Mouse (Mus musculus) granulocyte monocyte progenitor cell, adult 5-6 weeks (primary cell): ENCODE results near the gene Gm20441. TPM values are rescaled to one million over a fixed set of nuclear protein-coding genes. Genes with fewer than 3 reads are reported as not detected.
"Not testable (repeated sequence)": the region's sequence is repeated elsewhere in the genome, so short reads cannot be mapped to it uniquely, and the experiment has no call there.

ENCODE experiments used
- ATAC-seq: replicated peaks from 2 replicates; pipeline ENCODE4 v1.8.0; 2016; ENCODE audit warnings: mild to moderate bottlenecking, moderate TSS enrichment, inconsistent platforms; ENCODE audit not compliant: poor library complexity, severe bottlenecking
- total RNA-seq, 2 experiments: library from RNA; stranded (forward) in 1 of 2; stranded (reverse) in 1 of 2; fragments of 200-712, 200-1000 nt in 1 of 2; fragments of >200 nt in 1 of 2; fragmentation: Nextera tagmentation in 1 of 2; gene quantifications; 2 replicates each; pipeline ENCODE4 v1.2.3; 2014 to 2017

Gm20441 gene
- total RNA-seq, 2 experiments from 2014 or later: not detected

DNA sequence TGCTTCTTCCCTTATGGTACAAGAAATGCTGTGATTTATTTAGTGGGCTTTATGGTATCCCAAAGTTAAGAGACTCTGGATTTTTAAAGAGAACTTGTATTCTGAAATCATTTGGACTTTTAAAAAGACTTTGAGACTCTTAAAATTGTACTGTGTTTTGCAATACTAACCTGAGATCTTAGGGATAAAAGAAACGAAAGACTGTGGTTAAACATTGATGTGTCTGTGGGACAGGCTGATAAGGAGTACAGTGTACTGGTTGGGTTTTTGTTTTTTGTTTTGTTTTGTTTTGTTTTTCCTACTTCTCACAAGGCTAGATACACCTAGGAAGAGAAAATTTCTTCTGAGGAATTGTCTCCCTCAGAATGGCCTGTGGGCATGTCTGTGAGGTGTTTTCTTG is 4.7 kb upstream of the Gm20441 start:
- no peak for ATAC-seq

DNA sequence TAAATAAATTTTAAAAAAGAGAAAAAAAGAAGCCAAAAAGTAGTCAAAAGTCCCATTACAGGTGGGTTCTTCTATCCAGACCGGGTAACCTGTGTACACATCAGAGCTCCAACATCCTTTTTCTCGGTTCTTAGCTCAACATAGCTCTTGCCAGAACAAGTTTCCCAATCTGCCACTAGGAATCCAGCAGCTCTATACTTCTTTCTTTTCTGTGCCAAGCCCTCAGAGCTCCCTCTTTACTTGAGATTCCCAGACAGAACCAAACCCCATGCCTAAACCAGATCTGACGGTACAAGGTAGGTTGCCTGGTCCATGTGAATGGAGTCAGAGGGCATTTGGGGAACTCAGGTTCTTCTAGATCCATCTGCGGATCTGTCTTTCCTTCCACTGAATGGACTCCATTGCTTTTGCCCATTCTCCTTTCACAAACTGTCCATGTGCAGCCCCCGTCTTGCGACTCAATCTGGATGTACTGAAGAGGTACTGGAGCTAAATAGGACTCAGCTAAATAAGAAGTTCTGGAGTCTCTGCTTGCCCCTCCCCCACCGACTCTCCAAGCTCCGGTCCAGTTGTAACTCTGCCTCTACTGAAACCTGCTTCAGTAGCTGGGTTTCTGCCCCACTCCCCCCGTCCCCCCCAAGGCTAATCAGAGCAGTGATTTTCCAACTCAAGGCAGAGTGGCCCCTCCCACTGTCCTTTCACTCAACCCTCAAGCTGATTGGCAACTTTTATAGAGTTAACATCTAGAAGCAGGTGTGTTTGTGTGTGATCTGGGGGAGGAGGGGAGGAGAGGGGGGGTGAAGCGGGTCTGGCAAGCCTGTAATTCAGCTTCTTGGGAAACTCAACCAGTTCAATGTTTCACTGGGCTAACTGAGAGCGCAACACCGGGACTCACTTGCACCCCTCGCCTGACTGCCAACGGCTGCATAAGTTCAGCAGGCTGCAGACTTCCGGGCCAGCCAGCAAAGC is 1.3 kb downstream of the Gm20441 start:
- ATAC-seq: no peak

DNA sequence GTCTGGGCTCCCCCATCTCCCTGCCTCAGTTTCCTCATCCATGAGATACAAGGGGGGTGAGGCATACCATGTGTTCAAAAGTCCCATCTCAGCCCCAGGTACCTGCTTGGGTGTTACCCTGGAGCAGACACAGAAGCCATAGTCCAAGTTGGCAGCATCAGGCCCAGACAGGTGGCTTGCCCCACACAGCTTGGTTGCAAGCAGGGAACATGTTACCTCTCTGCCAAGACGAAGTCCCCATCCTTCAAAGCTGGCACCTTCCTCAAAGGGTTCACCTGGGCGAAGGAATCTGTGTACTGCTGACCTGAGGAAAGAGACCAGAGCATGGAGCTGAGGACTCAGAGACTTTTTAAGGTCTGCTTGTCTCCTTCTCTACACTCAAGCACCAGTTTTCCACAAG is 2.9 kb downstream of the Gm20441 start:
- ATAC-seq: no peak

DNA sequence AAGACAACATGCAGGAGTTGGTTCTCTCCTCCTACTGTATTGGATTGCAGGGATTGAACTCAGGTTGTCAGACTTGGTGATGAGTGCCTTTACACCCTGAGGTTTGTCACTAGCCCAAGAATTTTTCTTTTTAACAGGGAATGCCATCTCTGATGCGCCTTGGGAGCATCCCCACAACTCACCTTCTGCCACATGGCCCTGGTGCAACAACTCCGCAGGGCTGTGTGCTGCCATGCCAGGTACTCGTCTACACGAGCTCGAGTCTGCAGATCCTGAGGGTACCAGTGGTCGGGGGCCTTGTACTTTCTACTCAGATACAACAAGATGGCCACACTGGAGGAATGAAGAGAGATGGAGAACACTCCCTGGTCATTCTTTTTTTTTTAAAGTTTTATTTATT is 4.2 kb downstream of the Gm20441 start:
- no peak for ATAC-seq

DNA sequence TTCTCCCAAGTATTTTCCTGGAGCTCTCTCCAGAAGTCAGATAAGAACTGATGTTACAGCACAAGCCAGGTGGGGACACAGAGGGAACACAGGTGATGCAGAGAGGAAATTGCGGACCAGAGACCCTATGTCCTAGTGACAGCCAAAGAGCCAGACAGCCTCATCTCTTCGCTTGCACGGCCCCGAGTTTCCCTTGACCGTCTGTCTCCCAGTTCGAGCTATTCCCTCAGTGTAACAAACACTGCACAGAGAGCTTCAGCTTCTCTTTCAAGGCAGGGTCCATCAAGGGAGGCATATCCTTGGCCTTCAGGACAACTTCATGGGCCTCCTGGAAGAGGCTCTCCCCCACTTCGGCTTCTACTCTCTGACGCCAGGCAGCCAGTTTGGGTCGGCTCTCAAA is 6.2 kb downstream of the Gm20441 start:
- no peak for ATAC-seq

DNA sequence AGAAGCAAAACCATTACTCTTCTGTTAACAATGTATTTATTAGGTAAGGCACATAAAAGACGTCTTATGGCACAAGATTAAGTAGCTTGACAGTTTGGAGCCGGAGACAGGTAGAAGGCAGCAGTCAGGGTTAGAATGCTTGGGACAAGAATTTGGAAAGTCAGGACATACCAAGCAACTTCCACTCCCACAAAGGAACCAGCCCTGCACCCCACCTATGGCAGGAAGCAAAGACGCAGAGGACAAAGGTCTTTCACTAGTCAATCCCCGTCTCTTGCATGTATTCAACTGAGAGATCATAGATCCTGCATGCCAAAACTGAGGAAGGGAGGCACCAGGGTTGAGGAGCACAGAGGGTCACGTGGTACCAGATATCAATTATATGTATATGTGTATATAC is 6.7 kb downstream of the Gm20441 start:
- no peak for ATAC-seq

DNA sequence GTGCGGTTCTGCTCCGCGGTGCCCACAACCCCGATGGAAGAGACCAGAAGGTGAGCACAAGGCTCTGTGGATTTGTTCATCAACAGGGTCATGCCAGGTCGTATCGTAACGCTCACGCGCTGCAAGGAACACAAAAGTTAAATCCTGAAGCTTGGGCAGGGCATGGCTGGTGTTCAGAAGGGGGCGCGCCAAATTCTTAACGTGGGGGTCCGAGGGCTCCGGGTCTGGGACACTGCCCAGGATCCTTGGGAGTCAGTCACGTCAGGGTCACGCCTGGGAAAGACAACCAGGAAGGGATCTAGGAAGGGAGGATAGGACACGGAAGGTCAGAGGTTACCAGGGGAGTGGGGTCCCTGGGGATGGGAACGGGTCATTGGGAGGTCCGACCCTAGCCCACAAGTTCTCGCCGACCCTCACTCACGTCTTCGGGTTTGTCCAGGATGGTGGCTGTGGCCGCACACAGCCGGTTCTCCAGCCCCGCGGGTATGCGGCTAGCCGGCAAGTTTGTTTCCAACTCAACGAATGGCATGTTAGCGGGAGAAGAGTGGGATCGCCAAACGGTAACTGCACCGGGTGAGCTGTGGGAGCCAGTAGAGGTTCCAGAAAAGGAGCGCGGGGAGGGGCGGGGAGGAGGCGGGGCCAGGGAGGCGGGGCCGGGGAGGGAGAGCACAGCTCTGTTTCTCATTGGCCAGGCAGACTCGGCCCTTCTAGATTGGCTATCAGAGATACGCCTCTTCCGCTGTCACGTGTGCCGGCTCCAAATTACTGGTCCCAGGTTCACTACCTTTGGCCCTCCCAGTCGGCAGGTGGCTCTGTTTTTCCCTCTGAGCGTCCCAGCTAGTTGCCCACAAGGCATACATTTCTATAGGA is 7.7 kb downstream of the Gm20441 start, which contains the start of gene Ddt:
Gene Ddt (minus strand): TSS at position 620 of the 870 bp plus-strand sequence.
- peak; percentile 93 for ATAC-seq

DNA sequence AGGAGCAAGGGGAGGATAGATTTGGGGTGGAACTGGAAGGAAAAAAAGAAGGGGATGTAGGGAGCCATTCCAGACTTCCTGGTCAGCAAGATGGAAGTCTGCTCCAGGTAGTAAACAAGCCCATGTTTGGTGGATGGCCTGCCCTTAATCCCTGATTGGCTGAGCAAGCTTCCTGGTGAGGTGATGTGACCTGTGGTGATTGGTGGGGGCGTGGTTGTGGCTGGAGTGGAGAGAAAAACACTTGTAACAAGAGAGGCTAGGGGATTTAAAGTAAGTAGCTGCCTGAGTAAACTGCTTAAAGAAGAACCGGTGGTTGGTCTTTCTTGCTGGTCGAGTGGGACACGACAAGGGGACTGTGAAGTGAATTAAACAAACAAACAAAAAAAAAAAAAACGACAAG is 13.0 kb downstream of the Gm20441 start:
- not testable (repeated sequence) for ATAC-seq

DNA sequence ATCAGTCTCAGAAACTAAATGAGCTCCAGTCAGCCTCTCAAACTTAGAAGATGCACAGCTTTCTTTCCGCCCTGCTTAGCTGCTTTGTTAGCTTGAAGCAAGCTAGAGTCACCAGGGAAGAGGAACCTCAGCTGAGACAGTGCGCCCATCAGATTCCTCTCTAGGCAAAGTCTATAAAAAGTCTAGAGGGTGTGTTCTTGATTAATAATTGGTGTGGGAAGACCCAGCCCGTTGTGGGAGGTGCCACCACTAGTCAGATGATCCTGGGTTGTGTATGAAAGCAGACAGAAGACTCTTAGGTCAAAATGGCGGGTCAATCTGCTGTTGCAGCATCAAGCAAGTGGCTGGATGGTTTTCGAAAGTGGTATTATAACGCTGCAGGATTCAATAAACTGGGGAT is 13.9 kb downstream of the Gm20441 start:
- ATAC-seq: no peak

DNA sequence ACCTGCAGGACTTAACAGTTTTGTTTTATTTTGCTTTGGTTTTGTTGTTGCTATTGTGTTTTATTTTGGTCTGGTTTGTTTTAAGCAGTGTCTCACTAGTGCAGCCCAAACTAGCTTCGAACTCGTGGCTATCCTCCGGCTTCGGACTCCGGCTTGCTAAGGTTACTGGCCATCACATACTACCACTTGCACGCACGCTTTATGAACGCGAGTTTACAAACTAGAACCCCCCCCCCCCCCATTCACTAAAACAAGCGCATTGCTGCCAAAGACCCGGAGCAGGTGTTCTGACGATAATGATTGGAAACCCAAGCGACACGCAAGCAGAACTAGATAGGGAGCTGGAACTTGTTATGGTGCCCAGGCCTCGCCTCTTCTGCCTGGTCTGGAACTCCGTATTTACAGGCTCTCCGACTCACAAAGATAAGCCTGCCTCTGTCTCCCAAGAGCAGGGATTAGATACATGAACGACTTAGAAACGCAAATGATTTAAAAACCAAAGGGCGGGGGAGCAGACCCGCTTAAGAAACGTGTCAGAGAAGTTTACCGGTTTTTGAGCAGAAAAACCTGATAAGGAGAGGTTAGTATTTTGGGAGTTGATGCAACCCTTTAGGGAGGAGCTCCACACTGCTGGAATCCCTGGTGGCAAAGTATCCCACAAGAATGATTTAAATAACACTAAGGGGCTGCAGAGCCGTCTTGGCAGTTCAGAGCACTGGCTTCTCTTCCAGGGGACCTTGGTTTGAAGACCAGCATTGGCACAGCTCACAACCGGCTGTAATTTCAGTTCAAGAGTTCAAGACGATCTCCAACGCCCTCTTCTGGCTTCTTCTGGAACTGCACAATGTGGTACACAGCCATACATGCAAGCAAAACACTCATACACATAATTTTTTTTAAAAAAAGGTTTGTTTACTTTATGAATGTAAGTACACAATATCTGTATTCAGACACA is 16.0 kb downstream of the Gm20441 start:
- ATAC-seq: peak; percentile 55

DNA sequence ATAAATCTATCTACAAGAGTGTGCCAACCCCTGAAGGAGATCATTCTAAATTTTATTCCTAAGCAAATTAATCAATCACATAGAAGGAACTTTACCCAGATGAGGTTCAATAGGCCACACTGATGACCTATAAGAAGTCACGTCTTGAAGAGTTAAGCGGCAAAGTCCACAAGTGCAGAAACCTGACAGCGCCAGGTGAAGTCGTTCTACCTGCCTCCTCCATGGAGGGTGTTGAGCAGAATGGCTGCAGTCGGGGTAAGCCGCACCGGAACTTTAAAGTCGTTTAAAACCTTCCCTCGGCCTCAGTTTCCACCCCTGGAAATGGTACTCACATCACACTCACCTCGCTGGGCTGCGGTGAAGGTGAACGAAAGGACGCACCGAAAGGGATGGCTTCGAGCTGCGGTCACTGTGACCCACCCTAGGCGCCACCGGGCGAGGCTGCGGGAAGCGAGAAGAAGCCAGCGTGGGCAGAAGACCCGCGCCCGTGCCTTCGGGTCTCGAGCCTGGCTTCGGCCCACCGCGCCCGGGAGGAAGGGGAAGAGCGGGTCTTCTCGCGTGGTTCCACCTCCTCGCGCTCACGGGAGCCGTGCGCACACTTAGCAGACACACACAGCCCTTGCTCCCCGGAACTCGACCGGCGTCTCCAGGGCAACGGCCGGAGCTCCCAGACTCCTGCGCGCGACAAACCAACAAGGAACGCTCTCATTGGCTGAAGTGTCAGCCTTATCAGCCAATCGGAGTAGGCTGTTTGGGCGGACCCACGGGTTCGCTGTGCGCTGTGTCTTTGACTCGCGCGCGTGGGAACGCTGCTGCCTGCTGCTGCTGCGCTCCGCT is 16.9 kb downstream of the Gm20441 start, which contains the start of gene Cabin1:
Gene Cabin1 (minus strand): TSS at position 660 of the 837 bp plus-strand sequence.
- peak; percentile 98 for ATAC-seq

DNA sequence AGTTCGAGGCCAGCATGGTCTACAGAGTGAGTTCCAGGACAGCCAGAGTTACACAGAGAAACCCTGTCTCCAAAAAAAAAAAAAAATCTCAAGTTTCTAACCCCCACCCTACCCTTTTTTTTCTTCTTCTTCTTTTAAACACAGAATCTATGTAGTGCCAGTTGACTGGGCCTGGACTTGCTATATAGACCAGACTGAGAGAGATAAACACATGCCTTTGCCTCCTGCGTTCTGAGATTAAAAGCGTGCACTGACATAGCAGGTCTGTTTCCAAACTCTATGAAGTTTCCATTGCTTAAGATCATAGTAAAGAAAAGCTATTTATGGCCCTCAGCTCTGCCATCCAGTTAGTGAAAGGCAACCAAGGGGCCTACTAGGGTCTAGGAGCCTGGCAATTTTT is 18.3 kb downstream of the Gm20441 start:
- ATAC-seq: no peak

DNA sequence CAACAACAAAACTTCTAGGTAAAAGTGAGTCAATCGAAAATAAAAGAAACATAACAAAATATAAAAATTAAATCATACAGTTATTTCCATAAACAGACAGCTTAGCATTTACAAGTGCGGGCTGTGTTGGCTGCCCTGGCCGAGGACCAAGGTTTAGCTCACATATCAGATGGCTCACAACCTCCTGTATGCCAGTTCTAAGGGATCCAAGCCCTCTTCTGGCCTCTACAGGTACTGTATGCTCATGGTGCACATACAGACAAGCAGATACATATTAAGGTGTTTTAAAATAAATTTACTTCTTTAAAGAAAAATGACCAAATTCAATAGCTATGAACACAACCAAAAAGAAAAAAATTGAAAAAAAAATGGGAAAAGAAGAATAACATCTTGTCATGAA is 20.4 kb downstream of the Gm20441 start:
- ATAC-seq: no peak

DNA sequence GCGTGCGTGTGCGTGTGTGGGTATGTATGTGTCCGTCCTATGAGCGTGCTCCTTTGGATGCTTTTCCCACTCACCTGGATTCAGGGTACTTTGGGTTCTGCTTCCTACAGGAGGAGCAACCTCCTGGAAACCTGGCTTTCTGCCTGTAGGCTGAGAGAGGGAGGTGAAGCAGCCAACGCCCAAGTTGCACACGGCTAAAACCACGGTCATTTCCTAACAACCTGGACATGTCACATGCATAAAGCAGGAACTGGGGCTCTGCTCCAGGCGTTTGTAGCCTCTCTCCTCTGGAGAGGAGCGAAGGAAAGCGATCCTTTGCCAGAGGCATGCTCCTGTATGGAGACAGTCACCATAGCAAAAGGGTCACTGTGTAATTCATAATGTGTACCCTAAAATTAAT is 24.0 kb downstream of the Gm20441 start:
- no peak for ATAC-seq

DNA sequence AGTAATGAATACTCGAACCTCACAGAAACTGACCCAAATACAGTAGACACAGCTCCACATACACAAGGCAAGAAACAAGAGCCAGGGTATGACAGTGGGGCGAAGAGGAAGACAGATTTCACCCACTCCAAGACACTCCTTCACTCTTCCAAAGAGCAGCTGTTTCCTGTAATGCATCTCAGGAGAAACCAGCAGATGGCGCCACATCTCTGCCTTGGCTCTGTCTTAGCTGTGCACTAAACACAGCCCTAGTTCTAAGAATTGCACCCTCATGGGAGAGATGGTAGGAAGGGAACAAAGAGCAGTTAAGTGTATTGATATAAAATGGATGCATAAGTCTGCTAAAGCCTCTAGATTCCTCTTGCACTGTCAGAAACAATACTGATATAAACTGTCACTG is 36.7 kb downstream of the Gm20441 start:
- ATAC-seq: peak; percentile 88

DNA sequence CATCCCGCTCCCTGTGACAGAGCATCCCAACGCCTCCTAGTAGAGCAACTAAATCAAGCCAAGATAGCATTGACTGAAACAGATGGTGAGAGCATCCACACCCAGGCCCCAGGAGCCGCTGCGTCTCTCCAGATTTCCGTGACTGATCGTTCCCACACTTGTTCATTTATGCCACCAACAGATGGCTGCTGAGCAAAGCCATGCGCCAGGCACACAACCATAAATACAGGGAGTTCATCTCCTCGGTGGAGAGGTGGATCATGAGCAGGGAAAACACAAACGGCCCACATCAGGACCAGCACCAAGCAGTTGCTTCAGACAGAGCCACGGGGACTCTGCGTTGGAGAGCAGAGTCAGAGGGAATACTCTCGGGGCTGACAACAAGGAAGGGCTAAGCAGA is 37.4 kb downstream of the Gm20441 start:
- no peak for ATAC-seq

DNA sequence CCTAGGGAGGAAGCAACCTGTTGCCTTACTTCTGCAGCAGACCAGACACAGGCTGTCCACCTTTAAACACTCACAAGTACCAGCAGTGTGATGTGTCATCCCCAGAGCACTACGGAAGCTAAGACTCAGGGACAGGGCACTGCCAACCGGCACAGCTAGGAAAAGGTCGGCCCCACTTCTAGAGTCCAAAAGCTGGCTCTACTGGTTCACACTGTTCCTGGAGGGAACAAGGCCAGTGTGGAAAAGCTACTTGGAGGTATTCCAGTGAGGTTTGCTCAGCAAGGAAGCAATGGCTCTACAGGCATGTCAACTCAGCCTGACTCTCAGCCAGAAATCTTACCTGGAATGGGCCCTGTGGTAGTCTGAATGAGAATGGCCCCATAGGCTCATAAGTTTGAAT is 39.9 kb downstream of the Gm20441 start:
- ATAC-seq: no peak

DNA sequence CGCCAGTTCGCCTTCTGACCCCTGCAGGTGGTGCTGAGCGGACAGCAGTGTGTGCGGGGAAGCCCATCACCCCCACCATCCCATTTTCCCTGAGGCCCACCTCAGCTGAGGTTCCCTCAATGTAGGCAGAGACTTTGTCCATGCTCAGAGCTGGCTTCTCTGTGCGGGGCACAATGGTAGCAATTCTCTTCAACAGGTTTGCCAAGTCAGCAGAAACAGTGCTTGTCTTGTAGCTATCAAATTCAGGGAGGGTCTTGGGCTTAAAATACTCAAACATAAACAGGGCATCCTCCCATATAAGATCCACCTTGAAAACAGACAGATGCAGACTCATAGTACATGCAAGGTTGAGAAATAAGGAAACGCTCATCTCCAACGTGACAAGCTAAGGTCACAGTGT is 55.3 kb downstream of the Gm20441 start:
- ATAC-seq: no peak
